Mouse (Mus musculus) MEL (cell line): Measurements from ENCODE around the gene Gm49336.

Experiments
- CHD1 ChIP-seq: IDR thresholded peaks from 2 replicates; pipeline ENCODE4 v1.6.1; 2012; ENCODE audit warnings: low read depth, mild to moderate bottlenecking, inconsistent platforms, low read length, improper control_type of control experiment
- EP300 ChIP-seq, 2 experiments: IDR thresholded peaks; 2 replicates each; pipeline ENCODE4 v1.6.1; 2011; ENCODE audit warnings: improper control_type of control experiment in 2 of 2, low read length in 2 of 2, low read depth in 1 of 2, mild to moderate bottlenecking in 1 of 2
- GATA1 ChIP-seq: IDR thresholded peaks from 2 replicates; pipeline ENCODE4 v1.6.1; 2011; ENCODE audit warnings: low read depth, low read length, improper control_type of control experiment
- HCFC1 ChIP-seq: IDR thresholded peaks from 2 replicates; pipeline ENCODE4 v1.6.1; 2012; ENCODE audit warnings: low read depth, mild to moderate bottlenecking, inconsistent platforms, low read length, improper control_type of control experiment, moderate library complexity
- MAX ChIP-seq: IDR thresholded peaks from 2 replicates; pipeline ENCODE4 v1.6.1; 2011; ENCODE audit warnings: low read length, improper control_type of control experiment
- NRF1 ChIP-seq: IDR thresholded peaks from 2 replicates; pipeline ENCODE4 v1.6.1; 2014; ENCODE audit warnings: low read depth, mild to moderate bottlenecking, inconsistent platforms, low read length, improper control_type of control experiment, moderate library complexity; ENCODE audit not compliant: poor library complexity, insufficient read depth, severe bottlenecking
- UBTF ChIP-seq: IDR thresholded peaks from 2 replicates; pipeline ENCODE4 v1.6.1; 2012; ENCODE audit warnings: low read depth, mild to moderate bottlenecking, inconsistent platforms, low read length, improper control_type of control experiment, moderate library complexity, borderline replicate concordance; ENCODE audit not compliant: insufficient read depth
- ZMIZ1 ChIP-seq: IDR thresholded peaks from 2 replicates; pipeline ENCODE4 v1.6.1; 2012; ENCODE audit warnings: low read depth, mild to moderate bottlenecking, inconsistent platforms, low read length, improper control_type of control experiment, moderate library complexity

GRCm38 (mm10) chr14:60196884-60197283, 54.4 kb downstream of the Gm49336 start, which contains the start of gene Atp8a2:
- TF ChIP-seq UBTF (no peak), ZMIZ1 (no peak), NRF1 (no peak), GATA1 (no peak), CHD1 (no peak), MAX (no peak), EP300 (IDR thresholded peaks at IDR 0.05; ENCODE audit: low read depth in 1 of 2, low read length in 2 of 2) (no peak), HCFC1 (no peak)
